Mouse (Mus musculus) retina, postnatal 1 day (tissue): ENCODE measurements around the gene Tmem143.
"Not testable (repeated sequence)": the region's sequence is repeated elsewhere in the genome, so short reads cannot be mapped to it uniquely, and the experiment has no call there.

Source experiments
- DNase-seq: peaks from one replicate; pipeline ENCODE4 v3.0.0-alpha.2; 2012

Tmem143 gene

DNA sequence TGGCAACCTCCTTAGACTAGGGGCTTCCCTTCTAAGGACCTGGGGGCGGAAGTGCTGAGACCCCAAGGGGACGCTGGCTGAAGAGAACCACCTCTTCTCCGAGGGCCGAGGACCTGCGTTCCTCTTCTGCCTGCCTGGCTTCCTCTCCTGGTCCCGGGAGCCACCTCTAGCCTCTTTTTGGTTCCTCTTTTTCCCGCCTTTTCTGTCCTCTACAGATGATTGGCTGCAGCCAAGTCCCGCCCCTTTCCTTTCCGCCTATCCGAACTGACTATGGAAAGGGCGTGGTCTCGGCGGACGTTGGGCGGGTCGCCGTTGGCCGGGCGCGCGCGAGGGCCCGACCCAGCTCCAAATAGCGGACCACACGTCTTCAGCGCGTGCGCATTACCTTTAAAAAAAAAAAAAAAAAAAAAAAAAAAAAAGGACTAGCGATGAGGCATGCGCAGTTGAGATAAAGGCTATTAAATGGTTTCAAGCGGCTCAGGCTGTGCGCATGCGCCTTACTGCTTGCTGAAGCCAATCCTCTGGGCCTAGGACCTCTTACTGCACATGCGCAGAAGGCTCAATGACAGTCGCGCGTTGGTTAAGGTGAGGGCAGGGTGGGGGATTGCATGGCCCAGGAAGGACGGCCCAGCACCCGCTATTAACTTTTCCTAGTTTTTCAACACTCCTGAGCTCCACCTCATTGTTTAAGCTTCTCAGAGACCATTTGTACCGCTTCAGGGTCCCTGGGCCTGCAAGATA is at the start of gene Tmem143, which contains the start of gene Syngr4:
Gene Tmem143, plus strand, starts transcription at position 425 of the 741 bp plus-strand sequence.
Gene Syngr4, minus strand, starts transcription at position 198 of the 741 bp plus-strand sequence.
- DNase-seq = peak; percentile 99

DNA sequence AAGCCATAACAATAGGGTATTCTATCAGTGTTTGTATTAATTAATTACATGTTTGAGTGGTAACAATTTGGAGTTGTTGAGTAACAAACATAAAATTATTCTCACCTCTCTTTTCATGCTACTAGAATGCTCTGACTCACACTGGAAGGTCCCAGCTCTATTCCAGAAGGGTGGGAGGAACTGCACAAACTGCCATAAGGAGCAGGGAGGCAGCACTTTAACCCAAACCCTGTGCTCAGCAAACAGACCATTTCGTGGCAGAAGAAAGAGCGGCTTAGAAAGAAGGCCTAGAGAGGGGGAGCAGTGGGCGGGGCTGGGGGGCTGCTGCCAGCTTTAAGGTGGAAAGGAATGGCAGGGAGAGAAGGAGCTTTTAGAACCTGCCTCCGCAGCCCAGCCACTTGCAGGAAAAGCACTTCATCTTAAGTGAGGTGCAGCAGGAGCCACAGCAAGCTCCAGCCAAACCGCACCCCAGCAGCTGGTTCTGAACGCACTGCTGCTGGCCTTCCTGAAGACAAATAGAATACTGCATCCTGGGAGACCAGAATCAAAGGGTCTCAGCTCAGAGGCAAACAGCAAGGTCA is 48.2 kb upstream of the Tmem143 start:
- no peak for DNase-seq

DNA sequence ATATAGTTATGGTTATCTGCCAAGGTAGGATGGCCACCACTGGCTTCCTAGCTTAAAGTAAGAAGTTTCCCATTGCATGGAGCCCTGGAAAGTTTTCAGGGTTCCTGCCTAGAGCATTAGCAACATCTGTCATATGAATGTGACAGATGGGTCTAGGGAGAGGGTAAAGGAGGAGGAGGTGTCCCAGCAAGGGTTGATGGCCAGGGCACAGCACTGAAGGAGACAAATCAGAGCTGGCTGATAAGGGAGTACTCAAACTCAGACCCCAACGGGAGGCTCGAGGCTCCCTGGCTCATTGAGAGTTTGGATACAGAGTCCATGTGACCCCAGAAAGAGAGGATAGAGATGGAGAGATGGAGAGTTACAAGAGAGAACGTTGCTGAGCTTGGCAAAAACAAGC is 46.1 kb upstream of the Tmem143 start:
- no peak for DNase-seq

DNA sequence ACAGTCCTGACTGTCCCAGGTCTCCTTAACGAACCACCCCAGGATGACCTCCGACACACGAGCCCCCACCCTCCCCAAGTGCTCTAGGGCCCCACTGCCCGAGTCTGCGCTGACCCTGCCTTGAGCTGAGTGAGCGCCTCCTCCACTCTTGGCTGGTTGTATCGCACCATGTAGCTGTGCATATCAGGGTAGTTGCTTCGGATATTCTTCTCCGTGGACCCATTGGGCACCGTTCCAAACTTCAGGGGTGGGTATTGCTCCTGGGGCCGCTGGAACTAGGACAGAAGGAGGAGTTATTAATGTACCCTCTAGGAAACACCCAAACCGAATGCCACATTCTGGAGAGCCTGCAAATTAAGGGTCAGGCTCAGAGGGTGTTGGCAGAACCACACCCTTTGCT is 43.7 kb upstream of the Tmem143 start:
- no peak for DNase-seq

DNA sequence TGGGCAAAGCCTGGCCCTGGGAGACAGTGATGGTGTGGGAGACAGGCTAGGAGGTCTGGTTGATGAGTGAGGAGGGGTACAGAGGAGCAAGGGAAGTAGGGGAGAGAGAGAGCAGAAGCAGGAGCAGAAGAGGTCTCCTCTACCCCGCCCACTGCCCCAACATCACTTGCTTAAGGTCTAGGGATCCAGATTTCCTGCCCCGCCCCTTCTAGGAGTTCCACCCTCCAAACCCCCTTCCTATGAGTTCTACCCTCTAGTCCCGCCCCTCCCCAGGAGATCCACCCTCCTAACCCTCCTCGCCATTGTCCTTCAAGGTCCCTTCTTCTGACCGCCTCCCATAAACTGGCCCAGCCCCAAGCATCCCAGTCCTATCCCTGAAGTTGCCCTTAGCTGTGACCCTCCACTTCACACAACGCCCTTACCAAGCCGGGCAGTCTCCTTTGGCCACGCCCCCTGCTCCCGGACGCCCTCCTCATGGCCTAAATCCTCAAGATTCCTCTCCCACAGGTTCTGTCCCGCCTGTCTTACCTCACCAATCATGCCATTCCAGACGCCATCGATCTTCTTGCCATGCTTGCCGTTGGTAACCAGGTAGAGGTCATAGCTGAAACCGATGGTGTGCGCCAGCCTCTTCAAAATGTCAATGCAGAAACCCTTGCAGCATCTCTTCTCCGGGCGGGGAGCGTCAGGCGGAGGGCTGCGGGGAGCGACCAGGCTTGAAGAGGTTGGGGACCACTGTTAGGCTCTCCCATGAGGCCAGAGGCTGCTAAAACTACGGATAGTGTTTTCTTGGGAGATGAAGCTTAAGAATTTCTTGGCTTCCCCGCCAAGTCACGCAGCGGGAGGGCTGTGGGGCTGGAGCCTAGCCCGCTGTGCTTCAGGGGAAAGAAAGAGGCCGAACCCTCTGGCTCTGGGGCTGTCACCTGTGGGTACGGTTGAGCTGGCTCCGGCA is 39.5 kb upstream of the Tmem143 start:
- DNase-seq = peak; percentile 67

DNA sequence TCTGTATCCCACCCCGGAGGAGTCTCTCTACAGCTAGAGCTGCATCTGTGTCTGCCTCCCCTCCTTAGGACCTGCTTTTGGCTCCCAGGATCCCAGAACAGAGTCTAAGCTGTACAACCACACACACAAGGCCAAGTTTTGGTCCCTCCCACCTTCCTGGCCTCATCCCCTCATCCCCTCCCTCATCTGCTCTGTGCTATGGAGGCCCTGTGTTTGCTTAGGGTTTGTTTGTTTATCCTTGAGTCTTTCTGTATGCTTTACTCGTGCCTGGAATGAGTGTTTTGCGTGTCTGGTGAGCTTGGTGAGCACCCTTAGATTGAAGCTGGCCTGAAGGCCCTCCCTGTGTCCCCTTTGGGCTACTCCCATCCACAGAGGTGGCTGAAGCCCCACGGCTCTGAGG is 37.7 kb upstream of the Tmem143 start:
- no peak for DNase-seq

DNA sequence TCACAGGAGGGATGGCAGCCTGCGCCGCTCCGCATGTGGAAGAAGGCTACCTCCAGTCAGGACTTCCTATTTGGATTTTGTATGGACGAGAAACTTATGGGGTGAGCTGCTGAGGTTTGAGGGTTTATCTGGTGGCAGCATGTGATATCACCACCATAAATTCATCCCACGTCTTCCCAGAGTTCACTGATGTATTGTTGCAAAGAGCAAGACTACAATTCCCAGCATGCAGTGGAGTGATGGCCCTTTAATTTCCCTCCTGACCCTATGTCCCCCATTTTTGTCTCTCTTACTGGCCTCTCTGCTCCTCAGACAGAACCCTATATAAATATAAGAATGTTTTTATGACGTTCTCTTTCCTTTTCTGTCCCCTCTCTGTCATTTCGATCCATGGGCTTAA is 33.9 kb upstream of the Tmem143 start:
- DNase-seq = no peak

DNA sequence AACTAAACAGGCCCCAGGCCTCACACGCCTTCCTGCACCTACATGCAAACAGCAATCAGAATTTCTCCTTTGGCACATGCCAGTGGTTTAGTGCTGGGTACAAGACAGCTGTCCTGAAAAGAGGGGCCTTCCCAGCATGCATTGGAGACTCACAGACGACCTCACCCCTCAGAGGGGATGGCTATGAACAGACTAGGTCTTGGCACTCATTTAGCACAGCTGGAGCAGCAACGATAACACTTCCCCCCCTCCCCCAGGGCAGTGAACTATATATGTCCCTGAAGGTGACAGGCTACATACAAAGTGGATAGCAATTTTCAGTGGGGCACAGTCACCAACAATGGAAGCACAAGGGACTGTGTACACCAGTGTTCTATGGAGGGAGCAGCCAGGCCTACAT is 32.3 kb upstream of the Tmem143 start:
- DNase-seq = no peak

DNA sequence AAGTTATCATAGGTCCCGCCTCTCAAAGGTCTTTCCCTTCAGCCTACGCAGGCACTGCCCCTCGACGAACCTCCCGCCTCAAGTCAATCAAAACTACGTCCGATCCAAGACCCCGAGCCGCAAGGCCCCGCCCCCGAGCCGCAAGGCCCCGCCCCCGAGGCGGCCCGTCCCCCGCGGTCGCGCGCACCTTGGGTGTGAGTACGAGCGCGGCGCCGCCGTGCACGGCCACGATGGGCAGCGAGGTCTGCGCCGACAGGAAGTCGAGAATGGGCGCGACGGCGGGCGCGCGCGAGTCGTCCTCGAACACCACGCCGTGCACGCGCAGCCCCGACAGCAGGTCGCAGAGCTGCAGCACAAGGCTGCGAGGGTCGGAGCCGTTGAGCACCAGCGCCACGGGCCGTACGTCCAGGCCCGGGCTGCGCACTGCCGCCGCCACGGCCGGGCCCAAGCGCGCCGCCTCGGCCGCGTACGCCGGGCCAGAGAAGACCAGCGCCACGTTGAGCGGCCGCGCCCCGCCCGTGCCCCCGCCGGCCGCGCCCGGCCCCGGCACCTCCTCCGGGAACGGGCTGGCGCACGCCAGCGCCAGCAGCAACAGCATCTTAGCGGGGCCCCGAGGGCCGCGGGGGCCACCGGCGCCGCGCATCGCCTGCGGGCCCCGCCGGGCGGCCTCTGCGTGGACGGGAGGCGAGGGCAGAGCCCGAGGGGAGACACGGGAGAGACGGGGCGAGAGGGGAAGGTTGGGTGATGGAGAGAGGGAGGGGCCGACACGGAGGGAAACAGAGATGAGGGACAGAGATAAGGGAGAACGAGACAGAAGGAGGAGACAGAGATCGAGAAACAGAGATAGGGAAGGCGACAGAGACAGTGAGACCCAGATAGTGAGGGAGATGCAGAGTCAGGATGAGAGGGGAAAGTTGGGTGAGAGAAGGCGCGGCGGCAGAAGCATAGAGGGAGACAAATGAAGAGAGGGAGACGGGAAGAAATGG is 30.5 kb upstream of the Tmem143 start:
- DNase-seq = peak; percentile 95

DNA sequence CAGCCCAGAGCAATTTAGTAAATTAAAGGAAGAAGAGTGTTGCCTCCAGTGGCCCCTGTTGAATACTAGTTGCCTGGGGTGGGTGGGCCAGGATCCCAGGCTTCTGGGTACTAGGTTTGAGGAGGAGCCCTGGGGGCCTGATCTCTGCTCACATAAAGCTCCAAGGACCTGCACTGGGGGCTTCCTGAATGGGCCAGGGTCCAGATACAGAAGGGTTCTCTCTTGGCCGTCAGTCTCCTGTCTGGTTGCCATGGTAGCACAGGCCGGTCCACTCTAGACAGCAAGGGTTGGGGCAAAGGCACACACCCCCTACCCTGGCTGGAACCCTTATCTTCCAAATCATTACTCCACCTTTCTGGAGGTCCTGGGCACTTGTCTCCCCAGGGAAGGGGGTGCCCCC is 28.9 kb upstream of the Tmem143 start:
- DNase-seq = no peak

DNA sequence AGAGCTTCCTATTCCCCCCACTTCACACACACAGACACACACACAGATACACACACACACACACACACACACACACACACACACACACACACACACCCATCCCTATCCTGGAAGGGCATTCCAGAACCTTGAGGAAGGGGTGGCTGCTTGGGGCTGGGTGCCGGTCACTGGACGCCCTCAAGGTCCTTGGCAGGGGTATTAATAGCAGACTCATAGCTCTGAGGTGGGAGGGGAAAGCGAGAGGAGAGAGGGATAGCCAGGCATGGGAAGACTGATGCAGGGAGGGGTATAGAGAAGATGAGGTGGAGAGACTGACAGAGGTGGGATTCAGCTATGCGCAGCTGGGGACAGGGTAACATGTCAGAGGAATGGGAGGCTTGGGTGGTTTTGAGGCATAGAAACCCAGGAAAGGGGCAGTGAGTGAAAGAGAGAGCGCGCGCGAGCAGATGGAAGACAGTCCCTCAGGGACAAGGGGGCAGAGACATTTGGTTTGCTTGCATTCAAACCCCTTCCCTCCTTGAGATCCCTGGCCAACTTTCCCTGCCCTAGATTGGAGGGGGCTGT is 27.6 kb upstream of the Tmem143 start:
- peak; percentile 30 for DNase-seq

DNA sequence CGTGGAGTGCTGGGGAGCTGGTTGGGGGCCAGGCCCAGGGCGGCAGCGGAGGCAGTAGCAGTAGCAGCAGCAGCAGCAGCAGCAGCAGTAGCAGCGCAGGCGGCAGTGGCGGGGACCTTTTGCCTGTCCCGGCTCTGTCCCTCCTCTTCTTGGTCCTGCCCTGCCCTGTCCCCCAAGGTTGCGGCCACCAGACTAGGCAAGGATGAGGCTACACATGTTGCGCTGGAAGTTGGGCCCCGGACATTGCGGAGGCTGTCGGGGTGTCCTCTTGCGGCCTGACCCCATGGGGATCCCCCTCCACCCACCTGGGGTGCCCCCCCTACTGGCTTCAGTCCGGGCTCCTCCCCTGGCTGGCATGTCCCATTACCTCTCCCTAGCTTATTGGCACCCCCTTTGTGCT is 27.0 kb upstream of the Tmem143 start:
- no peak for DNase-seq

DNA sequence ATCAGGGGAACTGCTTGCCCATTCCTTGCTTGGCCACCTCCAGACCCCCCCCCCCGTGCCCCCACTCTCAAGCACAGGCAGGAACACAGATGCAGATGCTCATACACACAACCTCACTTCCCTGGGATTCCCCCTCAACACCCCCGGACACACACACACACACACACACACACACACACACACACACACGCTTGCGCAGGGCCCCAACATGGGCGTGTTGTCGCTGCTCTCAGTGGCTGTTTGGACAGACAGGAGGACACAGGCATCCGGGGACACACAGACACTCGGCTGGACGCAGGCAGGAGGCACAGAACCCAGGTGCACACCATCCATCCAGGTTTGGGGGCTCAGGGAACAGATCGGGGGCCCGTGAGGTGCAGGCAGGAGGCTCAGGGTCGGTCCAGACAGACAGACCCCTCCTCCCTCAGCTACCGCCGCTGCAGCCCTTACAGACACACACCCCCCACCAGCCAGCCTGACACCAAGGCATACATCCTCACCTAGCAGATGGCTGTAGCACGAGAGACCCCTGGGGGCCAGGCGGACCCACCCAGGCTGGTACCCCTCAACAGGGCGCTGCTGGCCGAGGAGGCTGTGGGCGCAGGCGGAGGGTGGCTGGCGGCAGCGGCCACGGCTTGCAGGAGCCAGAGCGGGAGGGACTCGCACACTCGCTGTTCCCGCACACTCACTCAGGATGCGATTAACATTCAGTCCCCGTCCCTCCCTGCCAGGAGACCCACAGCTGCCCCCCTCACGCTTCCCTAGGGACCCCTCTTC is 26.3 kb upstream of the Tmem143 start:
- DNase-seq = peak; percentile 29

DNA sequence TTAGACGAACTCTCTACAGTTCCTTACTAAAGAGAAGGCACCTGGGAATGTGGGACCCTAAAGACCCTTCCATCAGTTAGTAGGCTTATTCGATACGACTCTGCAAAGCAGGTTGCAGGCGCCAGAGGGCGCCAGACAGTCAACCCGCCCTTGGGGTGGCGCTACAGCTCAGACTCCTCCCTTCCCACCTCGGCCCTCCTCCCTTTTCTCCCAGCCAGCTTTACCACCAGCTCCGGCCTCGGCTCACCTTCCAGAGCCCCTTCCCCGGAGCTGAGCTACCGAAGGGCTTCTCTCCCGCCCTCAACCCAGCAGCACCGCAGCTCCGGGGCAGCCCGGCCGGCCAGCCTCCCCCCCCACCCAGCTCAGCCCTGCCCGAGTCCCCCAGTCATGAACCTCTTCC is 24.1 kb upstream of the Tmem143 start, which contains the start of gene Kdelr1:
Gene Kdelr1, plus strand, starts transcription at position 149 of the 400 bp plus-strand sequence.
- DNase-seq = peak; percentile 92

DNA sequence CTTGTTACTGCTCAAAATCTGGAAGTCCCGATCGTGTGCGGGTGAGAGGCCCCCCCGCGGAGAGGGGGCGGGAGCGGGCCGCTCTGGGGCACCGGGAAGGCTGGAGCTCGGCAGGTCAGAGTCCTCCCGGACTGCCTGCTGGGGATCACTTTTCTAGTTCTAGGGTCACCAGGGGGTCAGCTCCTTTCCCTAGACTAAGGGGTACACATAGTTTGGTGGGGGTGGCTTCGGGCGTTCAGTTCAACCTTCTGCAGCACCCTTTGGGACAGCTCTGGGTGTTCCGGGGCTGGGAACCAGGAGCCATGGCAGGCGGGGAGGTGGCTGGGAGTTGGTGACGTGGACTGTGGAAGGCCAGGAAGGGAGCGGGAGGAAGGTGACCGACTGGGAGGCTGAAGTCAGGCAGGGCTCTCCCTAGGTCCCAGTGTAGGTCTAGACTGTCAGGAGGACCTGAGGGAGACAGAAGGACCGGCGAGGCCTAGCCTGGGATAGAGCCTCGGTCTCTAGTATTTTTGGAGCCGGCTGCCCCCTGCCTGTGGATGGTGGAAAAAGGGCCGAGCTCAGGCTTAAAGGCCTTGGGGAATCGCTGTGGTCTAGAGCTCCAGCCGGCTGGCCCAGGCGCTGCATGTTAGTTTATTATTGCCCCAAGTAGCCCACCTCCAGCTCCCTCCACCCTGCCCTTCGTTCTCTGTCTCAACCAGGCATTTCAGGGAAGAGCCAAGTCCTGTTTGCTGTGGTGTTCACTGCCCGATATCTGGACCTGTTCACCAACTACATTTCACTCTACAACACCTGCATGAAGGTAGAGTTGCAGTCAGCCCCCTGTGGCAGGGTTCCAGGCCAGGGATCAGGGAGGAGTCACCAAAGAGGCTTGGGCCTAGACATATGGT is 23.4 kb upstream of the Tmem143 start:
- peak; percentile 64 for DNase-seq

DNA sequence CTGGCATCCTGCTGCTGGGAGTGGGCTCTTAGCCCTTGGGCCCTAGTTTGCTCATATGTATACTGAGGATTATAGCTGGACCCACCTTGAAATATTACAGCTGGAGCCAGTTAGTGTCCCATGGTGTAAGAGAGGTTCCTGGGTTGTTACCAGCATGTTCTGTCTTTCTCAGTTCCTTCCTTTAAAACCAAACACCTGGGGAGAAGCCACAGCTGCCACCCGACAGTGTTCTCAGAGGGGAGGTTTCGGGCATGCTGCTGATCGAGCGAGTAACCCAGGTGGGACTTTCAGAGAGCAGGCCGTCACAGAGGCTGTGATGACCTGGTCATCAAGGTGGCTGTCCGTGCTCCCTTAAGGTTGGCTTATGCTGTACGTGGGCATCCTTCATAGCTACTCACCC is 19.8 kb upstream of the Tmem143 start:
- DNase-seq = no peak

DNA sequence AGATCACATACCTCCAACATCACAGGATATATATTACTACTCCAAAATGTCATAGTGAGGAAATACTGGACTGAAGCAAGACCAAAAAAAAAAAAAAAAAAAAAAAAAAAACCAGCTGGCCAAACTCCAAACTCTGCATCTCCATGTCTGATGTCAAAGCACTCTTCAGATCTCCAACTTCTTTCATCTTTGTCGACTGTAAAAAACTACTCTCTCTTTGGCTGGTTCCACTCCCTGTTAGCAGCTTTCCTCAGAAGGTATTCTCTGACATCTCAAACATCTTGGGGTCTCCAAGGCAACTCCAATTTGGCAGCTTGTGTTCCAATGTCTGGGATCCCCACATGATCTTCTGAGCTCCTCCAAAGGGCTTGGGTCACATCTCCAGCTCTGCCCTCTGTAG is 18.5 kb upstream of the Tmem143 start, which contains the start of gene Grin2d:
Gene Grin2d, minus strand, starts transcription at position 101 of the 400 bp plus-strand sequence.
- not testable (repeated sequence) for DNase-seq

DNA sequence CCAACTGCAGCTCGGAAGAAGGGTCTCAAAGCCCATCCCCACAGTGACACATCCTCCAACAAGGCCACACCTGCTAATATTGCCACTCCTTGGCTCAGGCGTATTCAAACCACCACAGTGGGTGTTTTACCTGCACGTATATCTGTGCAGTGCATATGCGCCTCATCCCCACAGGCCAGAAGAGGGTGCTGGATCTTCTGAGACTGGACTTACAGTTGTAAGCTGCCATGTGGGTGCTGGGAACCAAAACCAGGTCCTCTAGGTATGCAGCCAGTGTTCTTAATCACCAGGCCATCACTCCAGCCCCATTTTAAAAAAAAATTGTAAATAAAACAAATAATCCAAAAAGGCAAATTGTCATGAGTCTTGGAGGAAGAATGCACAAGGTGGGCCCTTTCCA is 16.2 kb upstream of the Tmem143 start:
- DNase-seq = no peak

DNA sequence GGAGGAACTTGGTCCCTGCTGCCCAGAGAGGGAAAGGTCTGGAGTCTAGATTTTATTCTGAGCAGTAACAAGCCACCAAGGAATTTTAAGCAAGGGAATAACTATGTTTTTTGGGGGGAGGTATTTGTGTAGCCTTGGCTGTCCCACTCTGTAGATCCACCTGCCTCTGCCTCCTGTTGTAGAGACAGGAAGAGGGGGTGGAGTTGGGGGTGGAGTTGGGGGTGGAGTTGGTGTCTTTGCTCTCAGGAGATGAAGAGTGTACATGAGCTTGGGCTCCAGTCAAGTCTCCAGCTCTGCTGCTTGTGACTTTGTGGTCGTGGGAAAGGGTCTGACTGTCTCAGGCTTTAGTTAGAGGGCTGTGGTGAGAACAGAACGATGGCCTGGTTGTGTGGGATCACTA is 15.7 kb upstream of the Tmem143 start:
- no peak for DNase-seq

DNA sequence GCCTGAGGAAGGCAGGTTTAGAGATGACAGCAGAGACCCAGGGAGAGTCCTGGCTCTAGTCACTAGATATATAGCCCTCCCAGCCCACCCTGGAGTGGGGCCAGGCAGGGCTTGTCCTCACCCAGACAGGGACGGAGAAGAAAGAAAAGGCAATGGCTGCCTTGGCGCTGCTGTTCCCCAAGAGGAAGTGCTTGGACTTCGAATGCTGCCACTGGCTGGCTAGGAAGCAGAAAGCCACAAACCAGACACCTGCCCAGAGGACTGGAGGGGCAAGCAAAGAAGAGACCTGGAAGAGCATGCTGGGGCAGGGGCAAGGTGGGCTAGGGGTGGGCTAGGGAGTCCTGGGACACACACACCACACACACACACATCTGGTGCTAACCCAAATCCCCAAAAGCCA is 9.5 kb upstream of the Tmem143 start:
- DNase-seq = no peak
